27 mouse cellular contexts compared by ENCODE assay signal in the genomic region with DNA sequence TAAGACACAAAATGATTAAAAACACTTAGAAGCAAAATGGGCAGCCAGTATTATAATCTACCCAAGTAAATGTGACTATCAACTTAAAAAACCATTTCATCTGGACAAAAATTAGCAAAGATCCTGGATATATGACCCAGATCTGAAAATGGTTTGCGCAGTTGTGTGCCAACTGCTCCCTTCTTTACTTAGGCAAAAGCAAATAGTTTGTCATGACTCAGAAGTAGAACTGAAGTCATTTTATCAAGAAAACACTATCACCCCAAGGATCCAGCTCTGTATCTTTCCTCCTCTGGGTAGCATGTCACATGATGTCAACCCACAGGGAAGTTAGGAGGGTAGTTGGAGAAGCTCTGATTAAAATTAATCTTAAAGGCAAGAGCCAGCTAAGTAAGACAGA. TPM values are rescaled to one million over a fixed set of nuclear protein-coding genes. Genes with fewer than 3 reads are reported as not detected.
"Had no signal": no experiment of that assay in that cellular context is flagged by ENCODE, and none has a peak within 500 bp of the region (broad histone marks: within the 10 kb centered on the region; RNA-seq: fewer than 3 reads in every experiment).

No protein-coding gene starts in this region.

- H3K4me3 ChIP-seq: embryonic facial prominence, embryonic 10.5 days; embryonic facial prominence, embryonic 12.5 days; embryonic facial prominence, embryonic 13.5 days; embryonic facial prominence, embryonic 15.5 days; erythroblast, embryonic 14.5 days; forebrain, embryonic 10.5 days; forebrain, embryonic 12.5 days; forebrain, embryonic 13.5 days; forebrain, embryonic 15.5 days; gastrocnemius, adult 2 months had no signal

- H3K27ac ChIP-seq: embryonic facial prominence, embryonic 10.5 days; embryonic facial prominence, embryonic 12.5 days; embryonic facial prominence, embryonic 13.5 days; embryonic facial prominence, embryonic 15.5 days; forebrain, embryonic 10.5 days; forebrain, embryonic 12.5 days; forebrain, embryonic 13.5 days; forebrain, embryonic 15.5 days; gastrocnemius, adult 2 months had no signal

- ATAC-seq: forebrain, embryonic 13.5 days; forebrain, embryonic 14.5 days; forebrain, embryonic 15.5 days; forebrain, embryonic 16.5 days; forebrain, postnatal 0 days had no signal

- H3K4me1 ChIP-seq: embryonic facial prominence, embryonic 10.5 days; embryonic facial prominence, embryonic 12.5 days; embryonic facial prominence, embryonic 13.5 days; embryonic facial prominence, embryonic 15.5 days; forebrain, embryonic 10.5 days; forebrain, embryonic 12.5 days; forebrain, embryonic 13.5 days; forebrain, embryonic 15.5 days had no signal

- H3K36me3 ChIP-seq: embryonic facial prominence, embryonic 10.5 days; embryonic facial prominence, embryonic 12.5 days; embryonic facial prominence, embryonic 13.5 days; embryonic facial prominence, embryonic 15.5 days; forebrain, embryonic 10.5 days; forebrain, embryonic 12.5 days; forebrain, embryonic 15.5 days had no signal

- H3K9me3 ChIP-seq: embryonic facial prominence, embryonic 10.5 days; embryonic facial prominence, embryonic 12.5 days; forebrain, embryonic 10.5 days; forebrain, embryonic 15.5 days had no signal

- H3K9ac ChIP-seq: embryonic facial prominence, embryonic 12.5 days; embryonic facial prominence, embryonic 13.5 days; embryonic facial prominence, embryonic 15.5 days; forebrain, embryonic 12.5 days; forebrain, embryonic 13.5 days; forebrain, embryonic 15.5 days; forebrain, postnatal 0 days had no signal

- DNase-seq: cerebellum, adult 2 months; cerebellum, adult 8-10 months; cerebellum, adult 9-10 months; cerebellum, adult 9-11 months; cerebellum, postnatal 10 days; cerebellum, postnatal 14 days; cerebellum, postnatal 25 days; cerebellum, postnatal 36 days; embryo, embryonic 11 days; forebrain, postnatal 0 days; gastrocnemius, adult 2 months; gastrocnemius, postnatal 10 days; gastrocnemius, postnatal 14 days; gastrocnemius, postnatal 25 days; gastrocnemius, postnatal 36 days; heart, adult 18-20 months had no signal

- H3K4me2 ChIP-seq: embryonic facial prominence, embryonic 12.5 days; embryonic facial prominence, embryonic 13.5 days; embryonic facial prominence, embryonic 15.5 days; forebrain, embryonic 12.5 days; forebrain, embryonic 13.5 days; forebrain, embryonic 15.5 days had no signal

- H3K27me3 ChIP-seq: embryonic facial prominence, embryonic 12.5 days; embryonic facial prominence, embryonic 13.5 days; embryonic facial prominence, embryonic 15.5 days; forebrain, embryonic 12.5 days; forebrain, embryonic 13.5 days; forebrain, embryonic 15.5 days had no signal

RNA-seq across cellular contexts. Expression of a gene that starts 53.8 kb away (rescaled TPM):
- total RNA-seq: gastrocnemius, postnatal 36 days; heart, adult 18-20 months had no signal
- polyA plus RNA-seq: erythroblast, embryonic 14.5 days had no signal
